Mouse (Mus musculus) small intestine, adult 2 months (tissue): Measurements from ENCODE around the gene Cenpm.

ENCODE experiments used
- CTCF ChIP-seq: fragments of 200-500 bp; IDR thresholded peaks from 2 replicates; pipeline ENCODE4 v1.5.1; 2012; ENCODE audit warnings: low read depth, mild to moderate bottlenecking, control low read depth, inconsistent platforms, low read length, moderate library complexity, mixed read lengths; ENCODE audit not compliant: insufficient replicate concordance, insufficient read length; ENCODE audit errors: extremely low read depth
- POLR2A ChIP-seq: fragments of 200-500 bp; IDR thresholded peaks from 2 replicates; pipeline ENCODE4 v1.6.1; 2012; ENCODE audit warnings: low read depth, mild to moderate bottlenecking, control low read depth, inconsistent platforms, low read length, moderate library complexity

DNA sequence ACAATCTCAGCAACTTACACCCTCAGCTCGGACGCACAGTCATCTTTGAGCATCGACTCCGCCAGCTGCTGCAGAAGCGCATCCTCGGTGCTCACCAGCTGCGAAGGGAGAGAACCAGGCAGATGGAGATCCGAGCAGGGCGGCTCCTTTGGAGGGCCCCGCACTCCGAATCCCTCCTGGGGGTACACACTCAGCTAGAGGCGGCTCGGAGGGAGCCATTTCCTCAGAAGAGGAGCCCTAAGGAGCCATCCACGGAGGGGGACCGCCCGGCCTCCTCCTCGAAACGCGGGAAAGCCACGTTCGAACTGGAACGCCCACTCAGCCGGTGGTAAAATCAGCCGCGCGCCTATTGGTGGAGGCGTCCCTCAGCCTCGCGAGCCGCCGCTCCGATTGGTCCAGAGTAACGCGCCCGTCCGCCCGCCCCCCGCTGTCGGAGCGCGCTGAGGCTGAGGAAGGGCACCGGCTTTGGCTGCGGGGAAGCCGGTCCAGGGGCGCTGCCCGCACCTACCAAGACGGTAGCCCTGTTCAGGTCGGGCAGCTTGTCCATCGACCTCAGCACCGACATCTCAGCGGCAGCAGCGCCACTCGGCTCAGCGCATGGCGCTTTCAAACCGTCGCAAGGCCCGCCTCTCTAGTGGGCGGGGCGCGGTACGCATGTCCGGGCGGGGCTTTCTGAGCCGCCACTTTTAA lies at the start of gene Cenpm:
- TF ChIP-seq CTCF (no peak), POLR2A (no peak)
